Mouse (Mus musculus) frontal cortex, postnatal 25 days (tissue): ENCODE data around the gene Tha1.

Source experiments
- DNase-seq, 2 experiments: peaks; one replicate each; pipeline ENCODE4 v3.0.0; 2022; ENCODE audit warnings: low spot score in 2 of 2

Tha1 gene

GRCm38 (mm10) chr11:117825333-117826101 lies 47.8 kb downstream of the Tha1 start, which contains the start of the genes Afmid and Tk1:
Gene Afmid, plus strand, starts transcription at chr11:117825924.
Gene Tk1, minus strand, starts transcription at chr11:117826092.
- no peak for DNase-seq

- DNase-seq: peak; percentile 71 to 82
These were observed 49.0 kb downstream of the Tha1 start for GRCm38 (mm10) chr11:117824060-117824969.

DNA sequence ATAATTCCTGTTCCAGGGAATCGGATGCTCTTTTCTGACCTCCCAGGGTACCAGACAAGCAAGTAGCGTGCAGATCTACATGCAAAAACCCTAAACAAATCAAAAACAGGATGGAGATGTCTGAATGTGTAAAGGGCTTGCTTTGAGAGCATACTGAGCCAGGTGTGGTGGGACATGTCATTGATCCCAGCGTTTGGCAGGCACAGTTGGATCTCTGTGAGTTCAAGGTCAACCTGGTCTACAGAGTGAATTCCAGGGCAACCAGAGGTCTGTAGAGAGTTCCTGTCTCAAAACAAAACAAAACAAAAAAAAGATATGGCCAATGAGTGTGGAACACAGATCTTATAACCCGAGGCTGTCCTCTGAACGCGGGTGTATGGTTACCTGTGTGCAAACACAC lies 49.9 kb downstream of the Tha1 start:
- DNase-seq: no peak

DNA sequence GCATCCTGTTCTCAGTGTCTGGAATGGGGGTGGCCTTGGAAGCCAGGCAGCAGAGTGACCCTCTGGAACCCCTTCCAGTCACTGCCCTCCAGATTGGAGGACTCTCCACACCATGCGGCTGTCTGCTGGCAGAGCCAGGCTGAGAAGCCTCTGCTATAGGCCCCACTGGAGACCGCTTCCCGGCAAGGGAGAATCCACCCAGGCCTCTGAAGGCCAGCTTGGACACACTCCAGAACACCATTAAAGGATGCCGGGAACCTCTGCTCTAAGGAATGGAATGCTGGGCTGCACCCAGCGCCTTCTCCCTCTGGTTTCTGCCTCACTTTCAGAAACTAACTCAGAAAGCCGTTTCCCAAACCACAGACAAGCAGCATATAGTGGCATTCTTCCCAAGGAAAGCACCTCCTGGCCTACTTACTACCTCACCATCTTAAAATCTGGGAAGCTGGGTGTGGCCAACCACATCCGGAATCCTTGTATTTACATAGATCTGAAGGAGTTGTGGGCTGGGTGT lies 50.5 kb downstream of the Tha1 start:
- DNase-seq: no peak

GRCm38 (mm10) chr11:117821868-117822267 lies 51.4 kb downstream of the Tha1 start:
- DNase-seq: no peak

- no peak for DNase-seq
These were observed 53.1 kb downstream of the Tha1 start for GRCm38 (mm10) chr11:117820173-117820572.

DNA sequence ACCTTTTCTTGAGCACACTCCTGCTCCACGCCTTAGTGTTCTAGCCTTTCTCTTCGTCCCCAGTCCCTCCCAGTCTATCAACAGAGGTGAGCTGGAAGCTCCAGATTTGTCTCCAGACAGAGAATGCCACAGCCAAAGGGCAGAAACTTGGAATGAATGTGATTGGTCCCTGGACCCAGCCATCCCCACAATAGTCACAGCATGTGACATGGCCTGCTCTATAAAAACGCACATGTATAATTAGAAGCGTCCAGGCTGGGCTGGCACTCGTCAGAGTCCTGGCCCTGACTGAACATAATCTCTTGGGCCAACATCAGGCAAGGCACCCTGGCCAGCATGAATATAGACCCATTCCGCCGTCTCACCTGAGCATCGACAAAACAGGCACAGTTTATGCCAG lies 54.2 kb downstream of the Tha1 start:
- DNase-seq: no peak
